Comparison of ENCODE assay signal across 19 mouse cellular contexts in the genomic region with DNA sequence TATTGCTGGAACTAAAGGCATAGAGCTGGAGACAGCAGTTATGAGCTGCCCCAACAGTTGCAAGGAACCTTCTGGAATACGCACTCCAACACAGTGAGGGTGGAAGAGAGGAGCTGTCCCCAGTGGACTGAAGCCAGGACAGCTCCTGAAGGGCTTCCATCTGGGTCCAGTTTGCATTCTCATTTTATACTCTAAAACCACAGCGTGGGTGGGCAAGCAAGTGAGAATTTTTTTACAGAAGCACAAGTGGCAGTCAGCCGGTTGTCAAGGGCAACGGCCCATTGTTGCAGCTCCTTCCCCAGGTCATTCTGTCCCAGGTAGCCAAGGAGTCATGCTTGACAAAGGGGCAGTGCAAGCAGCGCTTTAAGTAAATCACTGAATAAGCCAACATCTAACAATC. TPM values are rescaled to one million over a fixed set of nuclear protein-coding genes. Genes with fewer than 3 reads are reported as not detected.
DNase-seq lines count a peak whose midpoint lies in the region; ATAC-seq and TF ChIP-seq lines count a peak whose summit lies in the region.
"Had no signal": no experiment of that assay in that cellular context is flagged by ENCODE, and none has a peak within 500 bp of the region (broad histone marks: within the 10 kb centered on the region; RNA-seq: fewer than 3 reads in every experiment).

No protein-coding gene starts in this region.

- intact Hi-C loops in left cerebral cortex, postnatal 25 days (cut with DNase I), result no loop called here

- DNase-seq in lung, postnatal 36 days, result no peak
- no peak for DNase-seq in layer of hippocampus, adult 2 months (ENCODE audit: low spot score in 2 of 2)
- DNase-seq in left cerebral cortex, postnatal 25 days (ENCODE audit: low spot score in 2 of 2), result peak; percentile 51 to 86
- DNase-seq in right cerebral cortex, postnatal 36 days (ENCODE audit: low spot score in 2 of 2), result peak; percentile 46 to 68
- no peak for DNase-seq in limb, embryonic 10.5 days (ENCODE audit: low spot score)
- no peak for DNase-seq in embryo, embryonic 10 days (ENCODE audit: low spot score)
- DNase-seq: adrenal gland, postnatal 25 days; cerebellum, adult 11 months; gastrocnemius, postnatal 36 days had no signal

- H3K4me2 ChIP-seq in lung, embryonic 15.5 days, result no peak overlapping the region
- H3K4me2 ChIP-seq: midbrain, embryonic 12.5 days had no signal

- no peaks in the 10 kb centered on the region for H3K27me3 ChIP-seq in lung, embryonic 15.5 days
- H3K27me3 ChIP-seq in limb, embryonic 10.5 days (ENCODE audit: low read depth, poor library complexity, severe bottlenecking), result peaks cover 15% of the 10 kb centered on the region; the same call in 1 of the 2 replicates
- H3K27me3 ChIP-seq: CH12.LX, Patski had no signal

- no peaks in the 10 kb centered on the region for H3K36me3 ChIP-seq in lung, embryonic 15.5 days
- no peaks in the 10 kb centered on the region for H3K36me3 ChIP-seq in limb, embryonic 10.5 days
- H3K36me3 ChIP-seq: forebrain, embryonic 10.5 days; midbrain, embryonic 12.5 days had no signal

- TF ChIP-seq CTCF in layer of hippocampus, adult 2 months (conservative IDR thresholded peaks at IDR 0.05), result no peak

- WGBS in lung, embryonic 15.5 days, result 49% methylated on average over 5 of the region's 5 CpGs
- WGBS in limb, embryonic 10.5 days, result 81% methylated on average over 5 of the region's 5 CpGs

- H3K4me3 ChIP-seq in lung, embryonic 15.5 days, result no peak overlapping the region
- H3K4me3 ChIP-seq in layer of hippocampus, adult 2 months, result no peak overlapping the region
- H3K4me3 ChIP-seq in limb, embryonic 10.5 days, result no peak overlapping the region
- H3K4me3 ChIP-seq: forebrain, embryonic 10.5 days; midbrain, embryonic 12.5 days had no signal

- peaks cover 37% of the 10 kb centered on the region for H3K4me1 ChIP-seq in lung, embryonic 15.5 days
- peaks cover 11% of the 10 kb centered on the region for H3K4me1 ChIP-seq in limb, embryonic 10.5 days

- no peaks in the 10 kb centered on the region for H3K9me3 ChIP-seq in lung, embryonic 15.5 days
- H3K9me3 ChIP-seq in limb, embryonic 10.5 days (replicated peaks), result no peaks in the 10 kb centered on the region
- H3K9me3 ChIP-seq: forebrain, embryonic 10.5 days; midbrain, embryonic 12.5 days had no signal

- peak overlapping the region; percentile 3; the same call in 1 of the 2 replicates for H3K27ac ChIP-seq in lung, embryonic 15.5 days
- peak overlapping the region; percentile 70 for H3K27ac ChIP-seq in layer of hippocampus, adult 2 months
- H3K27ac ChIP-seq in limb, embryonic 10.5 days, result no peak overlapping the region
- H3K27ac ChIP-seq: forebrain, embryonic 10.5 days; liver, embryonic 14.5 days; midbrain, embryonic 12.5 days had no signal

- no peak overlapping the region for H3K9ac ChIP-seq in lung, embryonic 15.5 days
- H3K9ac ChIP-seq: liver, embryonic 14.5 days; midbrain, embryonic 12.5 days had no signal

- ATAC-seq in lung, embryonic 15.5 days (ENCODE audit: borderline replicate concordance, extremely low read depth, low FRiP score, low TSS enrichment), result no peak
- ATAC-seq: hindbrain, embryonic 16.5 days; Patski had no signal

RNA-seq across cellular contexts. Expression of gene Spty2d1, which starts 11.4 kb away (rescaled TPM):
- polyA plus RNA-seq in lung, embryonic 15.5 days (2015; fragmentation: Nextera tagmentation; extraction: Ambion mirVana), result 22.8 and 23.3 TPM in 2 replicates
- 10 to 100 TPM; 15.4 to 16.0 TPM for total RNA-seq in layer of hippocampus, adult 2 months (2021)
- total RNA-seq in left cerebral cortex, postnatal 25 days (2021), result 10 to 100 TPM; 13.8 to 13.9 TPM
- polyA plus RNA-seq in limb, embryonic 10.5 days (2016; fragmentation: Nextera tagmentation; extraction: Ambion mirVana), result 11.2 and 11.9 TPM in 2 replicates

RNA-seq across cellular contexts. Expression of gene Tmem86a, which starts 30.8 kb away (rescaled TPM):
- polyA plus RNA-seq in lung, embryonic 15.5 days (2015; fragmentation: Nextera tagmentation; extraction: Ambion mirVana), result 44.9 and 45.5 TPM in 2 replicates
- total RNA-seq in layer of hippocampus, adult 2 months (2021), result 10 to 100 TPM in 1 of 2 experiments, 1 to 10 TPM in 1; 9.8 to 14.0 TPM
- total RNA-seq in left cerebral cortex, postnatal 25 days (2021), result 10 to 100 TPM; 16.4 to 19.4 TPM
- 8.3 and 11.8 TPM in 2 replicates for polyA plus RNA-seq in limb, embryonic 10.5 days (2016; fragmentation: Nextera tagmentation; extraction: Ambion mirVana)

RNA-seq across cellular contexts. Expression of gene Gm9999, which starts 36.3 kb away (rescaled TPM):
- polyA plus RNA-seq in lung, embryonic 15.5 days (2015; fragmentation: Nextera tagmentation; extraction: Ambion mirVana), result 0.62 TPM in 1 of 2 replicates, not detected in the other
- total RNA-seq in layer of hippocampus, adult 2 months (2021), result not detected
- total RNA-seq in left cerebral cortex, postnatal 25 days (2021), result not detected
- polyA plus RNA-seq in limb, embryonic 10.5 days (2016; fragmentation: Nextera tagmentation; extraction: Ambion mirVana), result not detected in 2 replicates
- total RNA-seq: adrenal gland, postnatal 25 days; CH12.LX; gastrocnemius, postnatal 36 days had no signal
- polyA plus RNA-seq: embryonic facial prominence, embryonic 11.5 days; forebrain, embryonic 10.5 days; heart, embryonic 16.5 days; hindbrain, embryonic 16.5 days; large intestine, adult 2 months; liver, embryonic 14.5 days; midbrain, embryonic 12.5 days; Patski had no signal

Comparison
In these comparisons a context has a peak if more than half of its experiments do, and no peak if none do; other contexts are left out.
1. DNase-seq: peak in left cerebral cortex, postnatal 25 days (2 of 2) and right cerebral cortex, postnatal 36 days (2 of 2); none in lung, postnatal 36 days (single experiment), layer of hippocampus, adult 2 months (0 of 2), limb, embryonic 10.5 days (single experiment) and embryo, embryonic 10 days (single experiment).